Comparison of ENCODE assay signal across 16 mouse cellular contexts in the genomic region with DNA sequence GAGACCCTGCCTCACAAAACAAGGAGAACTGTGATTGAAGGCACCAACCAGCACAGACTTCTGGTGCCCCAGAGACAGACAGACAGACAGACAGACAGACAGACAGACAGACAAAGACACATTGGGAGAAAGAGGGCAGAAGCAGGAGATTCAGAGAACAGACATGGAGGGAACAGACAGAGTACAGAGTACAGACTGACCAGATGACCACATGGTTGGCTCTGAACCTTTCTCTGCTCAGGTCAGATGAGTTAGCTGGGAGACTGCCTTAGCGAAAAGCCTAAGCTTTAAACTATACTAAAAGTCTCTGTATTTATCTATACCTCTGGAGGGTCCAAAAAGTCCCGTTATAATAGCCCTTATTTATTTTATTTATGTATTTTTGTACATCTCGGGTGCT.
"Had no signal": no experiment of that assay in that cellular context is flagged by ENCODE, and none has a peak within 500 bp of the region (broad histone marks: within the 10 kb centered on the region; RNA-seq: fewer than 3 reads in every experiment).

No protein-coding gene starts in this region.

- H3K4me3 ChIP-seq: lung, embryonic 15.5 days; megakaryocyte, embryonic 14.5 days; midbrain, embryonic 12.5 days; neural tube, embryonic 12.5 days had no signal

- DNase-seq: lung, adult 2 months; lung, postnatal 14 days; lung, postnatal 36 days; midbrain, embryonic 14.5 days; right cerebral cortex, postnatal 25 days; right cerebral cortex, postnatal 4 days; spleen, adult 18-20 months; thymus, adult 18-20 months; thymus, postnatal 14 days; thymus, postnatal 36 days had no signal

- H3K27me3 ChIP-seq: lung, embryonic 15.5 days; midbrain, embryonic 12.5 days; neural tube, embryonic 12.5 days had no signal

- H3K4me2 ChIP-seq: lung, embryonic 15.5 days; midbrain, embryonic 12.5 days; neural tube, embryonic 12.5 days had no signal

- H3K4me1 ChIP-seq: megakaryocyte, embryonic 14.5 days; midbrain, embryonic 12.5 days; neural tube, embryonic 12.5 days had no signal

- H3K9me3 ChIP-seq: lung, embryonic 15.5 days; midbrain, embryonic 12.5 days; neural tube, embryonic 12.5 days had no signal

- H3K36me3 ChIP-seq: lung, embryonic 15.5 days; midbrain, embryonic 12.5 days; neural tube, embryonic 12.5 days had no signal

- ATAC-seq: lung, postnatal 0 days had no signal

- H3K9ac ChIP-seq: lung, embryonic 15.5 days; midbrain, embryonic 12.5 days; neural tube, embryonic 12.5 days had no signal

- H3K27ac ChIP-seq: lung, embryonic 15.5 days; macrophage; midbrain, embryonic 12.5 days; neural tube, embryonic 12.5 days had no signal
